Mouse (Mus musculus): ENCODE measurements at regions not wholly inside any gene's neighbourhood (a gene's known extent, or its start where the extent isn't known, plus 50 kb on each side); places are given as distances from the start of the nearest gene placed in this dataset.

DNA sequence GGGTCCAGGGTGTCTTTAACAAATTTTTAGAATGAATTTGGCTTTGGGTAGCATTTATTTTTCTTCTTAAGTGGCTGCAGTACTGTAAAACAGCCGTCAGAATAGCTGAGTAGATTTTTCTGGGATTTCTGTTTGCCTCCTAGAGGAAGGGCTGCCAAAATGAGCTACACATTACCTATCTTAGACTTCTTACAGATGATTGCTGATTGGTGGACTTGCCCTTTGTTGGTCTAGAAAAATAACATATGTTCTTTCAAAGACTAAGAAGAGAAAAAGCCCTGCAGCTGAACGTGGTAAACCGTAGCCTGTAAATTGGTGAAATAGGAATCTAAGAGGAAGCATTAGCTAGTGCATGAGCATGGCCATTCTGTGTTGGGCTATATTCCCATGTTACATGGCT lies 276.7 kb upstream of the Mms22l start:
- no peak overlapping the region for H3K4me2 ChIP-seq (ENCODE audit: low read length)
- DNase-seq (ENCODE audit: low spot score) (no peak), ATAC-seq (replicated peaks; ENCODE audit: low FRiP score, low read depth) (no peak)
- no peaks in the 10 kb centered on the region for H3K27me3 ChIP-seq (ENCODE audit: insufficient read depth, low read length)
- H3K27ac ChIP-seq = no peak overlapping the region
- no peak overlapping the region for H3K4me3 ChIP-seq (replicated peaks; ENCODE audit: low read depth, low read length)
- no peaks in the 10 kb centered on the region for H3K9me3 ChIP-seq (replicated peaks; ENCODE audit: low read length)
- H3K4me1 ChIP-seq (replicated peaks; ENCODE audit: insufficient read depth, low read length) = no peaks in the 10 kb centered on the region
- H3K36me3 ChIP-seq (ENCODE audit: insufficient read depth, low read length) = no peaks in the 10 kb centered on the region
- no peak for TF ChIP-seq CTCF (IDR thresholded peaks at IDR 0.05; ENCODE audit: low read depth)
- WGBS = 64% methylated on average over 3 of the region's 3 CpGs
- H3K9ac ChIP-seq (ENCODE audit: low read depth, low read length) = no peak overlapping the region

DNA sequence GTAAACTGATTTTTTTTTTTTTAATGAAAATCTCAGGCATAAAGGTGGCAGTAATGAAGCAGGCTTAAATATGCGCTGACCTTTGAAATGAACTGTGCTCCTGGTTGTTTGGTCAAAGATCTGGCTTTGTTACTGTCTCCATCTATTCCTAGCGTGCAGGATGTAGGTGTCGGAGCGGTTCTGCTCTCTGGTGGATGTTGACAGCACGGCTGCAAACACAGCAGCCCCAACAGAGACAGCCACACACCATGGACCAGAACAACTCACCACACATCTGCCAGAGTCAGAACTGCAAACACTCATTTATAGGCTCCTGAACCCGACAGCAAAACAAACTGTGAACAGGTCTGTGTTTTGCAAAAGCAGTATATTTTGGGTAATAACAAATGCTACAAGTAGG lies 251.1 kb upstream of the Mms22l start:
- H3K4me2 ChIP-seq (ENCODE audit: low read length) = no peak overlapping the region
- 67% methylated on average over 6 of the region's 6 CpGs for WGBS
- H3K9me3 ChIP-seq (replicated peaks; ENCODE audit: low read length) = no peaks in the 10 kb centered on the region
- H3K4me1 ChIP-seq (replicated peaks; ENCODE audit: insufficient read depth, low read length) = no peaks in the 10 kb centered on the region
- no peaks in the 10 kb centered on the region for H3K27me3 ChIP-seq (ENCODE audit: insufficient read depth, low read length)
- H3K36me3 ChIP-seq (ENCODE audit: insufficient read depth, low read length) = no peaks in the 10 kb centered on the region
- no peak overlapping the region for H3K9ac ChIP-seq (ENCODE audit: low read depth, low read length)
- no peak for TF ChIP-seq CTCF (IDR thresholded peaks at IDR 0.05; ENCODE audit: low read depth)
- DNase-seq (ENCODE audit: low spot score) = no peak
- no peak overlapping the region for H3K27ac ChIP-seq
- ATAC-seq (replicated peaks; ENCODE audit: low FRiP score, low read depth) = no peak
- no peak overlapping the region for H3K4me3 ChIP-seq (replicated peaks; ENCODE audit: low read depth, low read length)

DNA sequence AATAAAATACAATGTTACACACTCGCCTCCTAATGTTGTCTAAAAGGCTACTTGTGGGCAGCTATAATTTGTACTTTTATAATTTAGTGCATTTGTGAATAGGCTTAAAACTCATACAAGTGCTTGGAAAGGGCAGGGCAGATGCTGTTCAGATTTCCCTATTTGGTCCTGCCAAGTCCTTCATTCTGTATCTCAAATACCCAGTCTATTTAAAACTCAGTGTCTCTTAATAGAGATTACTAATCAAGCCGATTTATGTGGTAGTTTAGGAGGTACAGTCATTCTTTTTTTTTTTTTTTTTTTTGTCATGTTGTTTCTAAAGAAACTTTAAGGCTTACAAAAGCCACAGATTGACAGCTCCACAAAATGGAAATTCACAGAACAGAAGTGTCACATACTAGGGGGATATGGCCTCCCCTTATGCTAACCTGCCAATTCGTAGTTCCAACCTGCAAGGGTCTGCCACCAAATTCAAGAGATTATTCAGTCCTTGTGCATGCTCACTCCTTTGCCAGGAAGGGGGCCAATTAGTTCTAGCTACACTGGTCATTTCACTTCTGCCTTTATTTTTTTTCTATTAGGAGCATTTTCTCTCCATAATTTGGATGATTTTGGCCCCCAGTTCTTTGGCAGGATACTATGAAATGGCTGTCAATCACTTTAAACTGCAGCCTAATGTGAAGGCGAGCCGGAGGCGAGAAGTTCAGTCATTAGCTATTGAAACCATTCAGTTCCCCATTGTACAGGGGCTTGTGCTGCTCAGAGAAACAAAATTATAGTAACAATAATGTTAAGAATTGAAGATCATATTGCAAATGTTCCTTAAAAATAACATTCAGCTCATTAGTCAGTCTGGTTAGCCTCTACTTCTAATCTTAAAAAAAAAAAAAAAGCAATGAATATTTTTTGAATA lies 247.9 kb upstream of the Mms22l start:
- H3K4me3 ChIP-seq (replicated peaks; ENCODE audit: low read depth, low read length) = no peak overlapping the region
- WGBS = 86% methylated on average over 6 of the region's 6 CpGs
- H3K9ac ChIP-seq (ENCODE audit: low read depth, low read length) = no peak overlapping the region
- H3K4me1 ChIP-seq (replicated peaks; ENCODE audit: insufficient read depth, low read length) = no peaks in the 10 kb centered on the region
- DNase-seq (ENCODE audit: low spot score) (no peak), ATAC-seq (replicated peaks; ENCODE audit: low FRiP score, low read depth) (no peak)
- no peak overlapping the region for H3K4me2 ChIP-seq (ENCODE audit: low read length)
- no peaks in the 10 kb centered on the region for H3K9me3 ChIP-seq (replicated peaks; ENCODE audit: low read length)
- H3K27me3 ChIP-seq (ENCODE audit: insufficient read depth, low read length) = no peaks in the 10 kb centered on the region
- no peak overlapping the region for H3K27ac ChIP-seq
- no peaks in the 10 kb centered on the region for H3K36me3 ChIP-seq (ENCODE audit: insufficient read depth, low read length)
- TF ChIP-seq CTCF (IDR thresholded peaks at IDR 0.05; ENCODE audit: low read depth) = no peak

DNA sequence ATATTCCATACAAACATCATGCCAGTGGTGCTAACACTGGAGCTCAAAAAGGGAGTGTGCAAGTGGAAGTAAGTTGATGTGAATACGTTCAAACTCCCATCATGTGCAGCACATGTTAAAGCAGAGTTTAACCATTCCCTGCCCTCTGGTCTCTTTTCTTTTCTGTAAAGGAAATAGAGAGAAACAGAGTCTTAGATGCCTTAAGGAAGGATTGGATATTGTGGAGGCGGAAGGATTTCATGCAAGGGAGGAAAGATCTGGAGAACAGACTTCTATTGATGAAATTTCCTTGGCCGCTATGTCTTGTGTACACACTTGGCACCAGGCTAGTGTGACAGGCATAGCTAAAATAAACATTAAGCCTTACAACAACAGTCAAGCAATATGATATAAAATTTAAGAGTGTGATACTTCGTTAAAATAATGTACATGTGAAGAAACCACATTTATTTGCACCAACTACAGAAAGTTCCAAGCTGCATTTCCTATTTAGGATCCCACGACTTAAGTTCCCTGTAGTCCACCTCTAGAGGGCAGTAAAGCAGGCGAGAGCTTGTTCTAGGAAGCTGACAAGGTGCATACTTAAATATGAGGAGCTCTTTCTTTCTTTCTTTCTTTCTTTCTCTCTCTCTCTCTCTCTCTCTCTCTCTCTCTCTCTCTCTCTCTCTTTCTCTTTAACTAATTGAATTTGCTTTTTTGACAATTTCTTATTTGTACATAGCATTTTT lies 246.8 kb upstream of the Mms22l start:
- no peaks in the 10 kb centered on the region for H3K4me1 ChIP-seq (replicated peaks; ENCODE audit: insufficient read depth, low read length)
- WGBS = 41% methylated on average over 6 of the region's 6 CpGs
- no peak overlapping the region for H3K4me3 ChIP-seq (replicated peaks; ENCODE audit: low read depth, low read length)
- no peaks in the 10 kb centered on the region for H3K27me3 ChIP-seq (ENCODE audit: insufficient read depth, low read length)
- H3K36me3 ChIP-seq (ENCODE audit: insufficient read depth, low read length) = no peaks in the 10 kb centered on the region
- no peaks in the 10 kb centered on the region for H3K9me3 ChIP-seq (replicated peaks; ENCODE audit: low read length)
- no peak for ATAC-seq (replicated peaks; ENCODE audit: low FRiP score, low read depth)
- no peak overlapping the region for H3K4me2 ChIP-seq (ENCODE audit: low read length)
- TF ChIP-seq CTCF (IDR thresholded peaks at IDR 0.05; ENCODE audit: low read depth) = peak; percentile 73
- H3K9ac ChIP-seq (ENCODE audit: low read depth, low read length) = no peak overlapping the region
- peak; percentile 58 for DNase-seq (ENCODE audit: low spot score)
- H3K27ac ChIP-seq = no peak overlapping the region

DNA sequence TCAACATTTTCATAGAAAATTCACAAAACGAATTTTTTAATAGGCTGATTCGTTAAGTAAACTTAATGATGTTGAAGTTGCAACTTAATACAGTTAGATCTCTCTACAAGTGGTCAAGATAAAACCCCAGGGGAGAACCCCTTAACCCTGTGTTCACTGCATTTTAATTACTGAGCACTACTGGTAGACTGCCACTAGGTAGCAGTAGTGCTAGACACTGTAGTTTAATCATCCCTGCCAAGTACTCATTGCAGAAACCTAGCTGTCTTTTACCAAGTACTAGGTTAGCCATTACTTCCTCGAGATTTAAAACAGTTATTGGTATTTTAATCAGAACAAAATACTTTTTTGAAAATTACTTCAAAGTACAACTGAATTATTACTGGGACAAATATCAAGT lies 218.1 kb upstream of the Mms22l start:
- Histone ChIP-seq H3K36me3 (ENCODE audit: insufficient read depth, low read length) (no peaks in the 10 kb centered on the region), H3K9ac (ENCODE audit: low read depth, low read length) (no peak overlapping the region), H3K4me1 (replicated peaks; ENCODE audit: insufficient read depth, low read length) (no peaks in the 10 kb centered on the region), H3K4me3 (replicated peaks; ENCODE audit: low read depth, low read length) (no peak overlapping the region), H3K9me3 (replicated peaks; ENCODE audit: low read length) (no peaks in the 10 kb centered on the region), H3K27me3 (ENCODE audit: insufficient read depth, low read length) (no peaks in the 10 kb centered on the region), H3K4me2 (ENCODE audit: low read length) (no peak overlapping the region), H3K27ac (no peak overlapping the region)
- WGBS = 50% methylated on average over 3 of the region's 3 CpGs
- DNase-seq (ENCODE audit: low spot score) = peak; percentile 3
- peak; percentile 32; the same call in 1 of the 2 replicates for TF ChIP-seq CTCF (IDR thresholded peaks at IDR 0.05; ENCODE audit: low read depth)
- no peak for ATAC-seq (replicated peaks; ENCODE audit: low FRiP score, low read depth)

Measured in kidney, postnatal 0 days (tissue).